Mouse (Mus musculus): Measurements from ENCODE around the gene Magi1. TPM values are rescaled to one million over a fixed set of nuclear protein-coding genes. Genes with fewer than 3 reads are reported as not detected.
A peak's percentile ranks its signal among the peaks of the same experiment; 100 is the strongest.

The Magi1 gene
- total RNA-seq, 2 experiments from 2014 or later: 87.2 to 87.4 TPM

DNA sequence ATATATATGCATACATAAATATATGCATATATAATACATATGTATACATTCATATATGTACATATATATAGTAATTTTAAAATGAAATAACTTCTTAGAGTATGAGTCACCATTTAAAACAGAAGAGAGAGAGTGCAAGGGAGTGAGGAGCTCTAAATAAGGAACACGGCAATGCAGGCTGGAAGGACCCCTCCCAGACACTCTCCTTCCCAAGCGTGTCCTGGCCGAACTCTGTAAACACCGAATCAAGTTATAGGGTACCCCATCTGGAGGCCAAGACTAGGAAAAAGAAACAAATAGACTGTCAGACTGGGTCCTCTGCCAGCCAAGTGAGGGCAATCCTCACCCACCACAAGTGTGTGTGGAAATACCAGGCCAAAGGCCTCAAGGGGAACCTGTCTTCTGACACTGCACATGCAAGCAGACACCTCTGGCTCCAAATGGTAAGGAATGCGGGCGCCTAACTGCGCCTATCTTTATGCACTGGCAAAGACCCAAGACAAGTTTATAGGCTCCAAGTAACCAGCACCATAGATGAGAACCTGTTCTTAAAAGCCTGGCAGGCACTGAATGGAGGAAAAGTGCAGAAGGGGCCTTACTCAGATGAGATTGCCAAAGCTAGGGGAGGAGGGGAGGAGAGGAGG, 68.7 kb downstream of the Magi1 start:
- no peak for DNase-seq
- intact Hi-C loops (cut with DNase I): no loop called here

DNA sequence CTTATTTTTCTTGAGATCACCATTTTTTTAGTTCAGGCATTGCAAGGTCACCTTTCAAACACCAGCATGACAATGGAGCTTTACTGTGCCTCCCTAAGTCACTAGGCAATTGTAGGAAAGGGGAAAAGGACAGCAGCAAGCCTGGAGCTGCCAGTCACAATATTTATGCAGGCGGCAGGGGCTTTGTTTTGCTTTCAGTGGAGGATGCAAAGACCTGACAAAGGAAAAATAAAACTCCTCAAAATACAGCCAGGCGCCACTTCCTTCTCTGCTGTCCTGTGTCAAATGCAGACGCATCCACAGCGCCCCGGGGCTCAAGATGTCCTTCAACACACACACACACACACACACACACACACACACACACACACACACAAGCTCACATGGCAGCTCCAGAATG, 77.8 kb downstream of the Magi1 start:
- intact Hi-C loops (cut with DNase I): no loop called here
- DNase-seq: peak; percentile 33

DNA sequence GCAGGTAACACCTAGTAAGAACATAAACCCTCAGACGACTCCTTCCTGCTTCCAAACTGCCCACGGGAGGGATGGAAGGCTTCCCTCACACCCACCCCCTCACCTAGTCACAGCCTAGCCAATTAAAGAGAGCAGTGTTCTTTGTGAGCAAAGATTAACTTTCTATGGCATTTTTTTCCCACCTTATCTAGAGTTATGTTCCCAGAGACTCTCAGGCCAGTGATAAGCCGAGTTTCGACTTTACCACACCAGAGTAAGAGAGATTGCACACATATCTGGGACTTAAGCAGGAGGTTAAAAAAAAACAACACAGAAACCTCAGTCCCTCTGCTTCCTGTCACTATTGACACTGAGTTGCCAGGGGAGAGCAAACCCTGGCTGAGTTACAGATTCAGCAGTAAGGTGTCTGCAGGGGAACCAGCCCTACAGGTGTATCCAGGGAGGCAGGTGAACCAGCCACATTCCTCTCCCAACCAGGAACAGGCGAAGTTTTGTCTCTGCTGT, 80.0 kb downstream of the Magi1 start:
- intact Hi-C loops (cut with DNase I): no loop called here
- DNase-seq: no peak

DNA sequence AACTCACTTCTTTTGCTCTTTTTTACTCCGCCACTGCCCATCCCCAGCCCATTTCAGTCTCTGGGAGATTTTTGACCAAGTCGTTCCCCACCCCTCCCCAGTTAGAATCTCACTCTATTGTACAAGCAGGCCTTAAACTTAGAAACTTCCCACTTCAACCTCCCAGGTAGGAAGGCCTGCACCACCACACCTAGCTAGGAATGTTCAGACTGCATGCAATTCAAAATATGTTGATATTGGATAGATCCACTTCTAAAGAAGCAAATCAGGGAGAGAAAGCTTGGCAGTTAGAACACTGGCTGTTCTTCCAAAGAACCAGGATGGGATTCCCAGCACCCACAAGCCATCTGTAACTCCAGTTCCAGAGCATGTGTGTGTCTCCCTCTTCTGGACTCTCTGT, 81.8 kb downstream of the Magi1 start:
- intact Hi-C loops (cut with DNase I): no loop called here
- DNase-seq: no peak

DNA sequence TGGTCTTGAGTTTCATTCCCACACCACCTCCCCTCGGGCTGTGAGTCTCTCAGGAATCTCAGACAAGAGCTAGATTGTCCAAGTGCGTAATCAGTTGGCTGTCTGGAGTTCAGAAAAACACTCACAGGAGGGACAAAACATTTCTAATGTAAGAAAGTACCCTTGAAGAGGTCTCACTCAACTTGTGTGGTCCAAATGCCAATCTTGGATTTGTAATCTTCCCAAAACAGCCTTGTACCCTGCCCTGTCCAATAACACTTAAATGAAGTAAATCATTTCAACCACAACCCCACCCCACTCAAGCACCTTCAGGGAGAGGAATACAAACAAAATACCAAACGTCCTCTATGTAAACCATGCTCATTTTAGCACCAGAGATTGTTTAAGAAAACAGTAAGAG, 82.8 kb downstream of the Magi1 start:
- intact Hi-C loops (cut with DNase I): no loop called here
- no peak for DNase-seq

DNA sequence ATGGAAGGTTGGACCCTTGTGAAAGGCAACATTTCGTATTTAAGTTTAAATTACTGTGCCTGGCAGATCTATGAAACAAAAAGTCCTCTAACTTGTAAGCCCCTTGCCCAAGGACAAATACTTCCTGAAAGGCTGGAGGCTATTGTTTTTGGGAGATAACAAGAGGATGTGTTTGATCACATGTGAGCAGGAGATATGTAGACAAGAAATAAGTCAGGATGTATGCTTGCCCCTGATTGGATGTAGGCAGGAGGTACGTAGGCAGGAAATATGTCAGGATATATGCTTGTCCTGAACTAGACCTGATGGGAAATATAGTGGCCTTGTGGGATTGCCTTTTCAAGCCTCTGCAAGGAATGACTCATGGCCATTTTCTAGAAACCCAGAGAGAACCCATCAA, 84.0 kb downstream of the Magi1 start:
- DNase-seq: no peak
- intact Hi-C loops (cut with DNase I): no loop called here

DNA sequence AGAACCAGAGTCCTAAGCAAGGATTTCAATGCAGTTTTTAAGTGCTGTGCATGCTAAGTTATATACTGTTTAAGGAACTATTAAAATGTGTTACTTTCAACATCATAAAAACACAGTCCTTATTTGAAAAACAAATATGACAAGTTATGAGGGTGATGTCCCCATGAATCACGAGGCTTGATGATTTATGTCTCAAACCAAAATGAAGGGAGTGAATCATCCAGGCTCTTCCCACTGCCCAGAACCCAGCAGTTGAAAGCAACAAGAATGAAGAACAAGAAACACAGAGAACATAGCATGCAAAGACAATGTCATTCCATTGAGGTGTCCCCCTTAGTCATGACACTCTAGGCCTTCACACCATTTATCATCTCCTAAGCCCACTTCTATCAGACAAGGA, 85.9 kb downstream of the Magi1 start:
- intact Hi-C loops (cut with DNase I): no loop called here
- no peak for DNase-seq

DNA sequence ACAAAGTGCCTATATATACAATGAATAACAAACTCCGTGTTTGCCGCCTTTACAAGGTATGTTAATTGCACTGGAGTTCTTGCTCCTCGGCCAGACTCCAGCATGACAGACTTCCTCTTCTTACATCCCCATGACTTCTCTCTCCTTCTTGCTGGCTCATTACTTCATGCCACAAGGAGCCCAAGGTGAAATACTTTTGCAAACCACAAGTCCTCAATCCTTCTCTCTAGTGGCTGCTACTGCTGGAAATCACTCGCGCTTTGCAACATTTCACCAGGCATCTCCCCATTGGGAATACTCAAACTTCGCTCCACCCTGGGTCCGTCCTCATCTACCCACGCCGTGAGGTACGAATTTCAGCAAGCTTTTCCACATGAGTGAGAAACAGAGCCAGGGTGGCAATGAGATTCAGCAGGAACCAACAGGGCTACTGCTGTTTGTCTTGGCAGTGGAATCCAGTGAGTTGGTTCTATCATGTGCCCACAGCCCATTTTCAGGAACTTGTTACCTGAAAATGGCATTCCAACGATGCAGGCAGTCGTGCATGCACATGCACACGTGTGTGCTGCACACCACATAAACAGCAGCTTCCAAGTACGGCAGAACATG, 88.3 kb downstream of the Magi1 start:
- no peak for DNase-seq
- intact Hi-C loops (cut with DNase I): no loop called here

DNA sequence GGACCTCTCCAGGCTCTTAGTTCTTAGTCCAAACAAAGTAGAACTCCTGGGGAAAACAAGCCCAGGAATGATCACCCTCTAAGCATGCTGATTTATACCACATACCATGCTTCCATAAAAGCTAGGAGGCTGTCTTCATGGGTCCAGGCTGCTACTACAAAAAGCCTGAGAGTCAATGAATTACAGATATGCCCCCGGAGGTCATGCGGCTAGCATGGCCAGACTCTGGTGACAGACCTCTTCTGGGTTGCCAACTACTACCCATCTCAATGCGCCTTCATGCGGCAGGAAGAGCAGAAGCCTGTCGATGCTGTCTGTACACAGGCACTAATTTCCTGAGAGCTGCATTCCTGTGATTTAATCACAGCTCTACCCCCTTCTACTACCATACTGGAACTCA, 92.9 kb downstream of the Magi1 start:
- intact Hi-C loops (cut with DNase I): no loop called here
- DNase-seq: no peak

DNA sequence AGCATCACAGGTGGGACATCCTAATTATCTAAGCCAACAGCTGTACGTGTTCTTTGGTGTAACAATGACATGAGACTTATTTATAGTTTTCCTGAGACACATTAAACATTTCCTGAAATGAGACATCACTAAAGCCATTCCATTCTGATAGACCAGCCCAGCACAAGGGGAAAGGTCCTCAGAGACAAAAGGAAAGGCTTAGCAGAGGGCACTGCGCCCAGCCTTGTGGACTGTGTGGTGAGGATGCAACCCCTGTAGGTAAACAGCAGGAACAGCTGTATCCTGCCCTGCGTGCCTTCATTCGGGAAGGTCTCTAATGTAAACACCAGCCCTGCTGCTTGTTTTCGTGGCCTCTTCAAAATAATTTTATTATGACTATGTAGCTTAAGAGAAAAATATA, 94.3 kb downstream of the Magi1 start:
- intact Hi-C loops (cut with DNase I): no loop called here
- DNase-seq: no peak

DNA sequence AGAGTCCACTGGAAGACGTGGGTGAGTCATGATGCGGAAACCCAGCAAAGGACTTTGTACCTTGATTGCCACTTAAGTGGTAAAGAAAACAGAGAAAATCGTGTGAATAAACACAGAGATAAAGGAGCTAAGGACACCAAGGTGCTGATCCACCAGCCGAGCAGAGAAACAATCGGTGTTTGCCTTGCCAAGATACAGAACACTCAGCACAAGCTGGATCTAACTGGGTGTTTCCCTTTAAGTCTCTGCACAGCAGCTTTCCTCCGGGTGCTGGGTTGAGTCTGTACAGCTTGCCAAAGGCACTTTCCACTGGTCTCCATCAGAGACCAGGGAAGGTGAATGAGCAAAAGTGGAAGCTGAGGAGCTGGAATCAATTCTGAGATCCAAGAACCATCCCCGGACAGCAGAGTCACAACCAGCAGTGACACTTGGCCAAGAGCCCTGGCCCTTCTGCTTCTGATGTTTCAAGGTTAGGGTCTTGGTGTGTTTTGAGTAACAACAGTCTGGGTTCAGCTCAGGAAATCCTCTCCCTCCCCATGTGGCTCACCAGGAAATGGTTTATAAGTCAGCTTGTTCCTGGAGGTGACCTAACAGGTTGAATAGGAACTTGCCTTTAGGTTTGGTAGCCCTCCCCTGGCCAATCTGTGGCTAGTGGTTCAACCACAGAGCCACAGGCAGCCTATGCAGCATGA, 96.9 kb downstream of the Magi1 start:
- intact Hi-C loops (cut with DNase I): no loop called here
- no peak for DNase-seq

DNA sequence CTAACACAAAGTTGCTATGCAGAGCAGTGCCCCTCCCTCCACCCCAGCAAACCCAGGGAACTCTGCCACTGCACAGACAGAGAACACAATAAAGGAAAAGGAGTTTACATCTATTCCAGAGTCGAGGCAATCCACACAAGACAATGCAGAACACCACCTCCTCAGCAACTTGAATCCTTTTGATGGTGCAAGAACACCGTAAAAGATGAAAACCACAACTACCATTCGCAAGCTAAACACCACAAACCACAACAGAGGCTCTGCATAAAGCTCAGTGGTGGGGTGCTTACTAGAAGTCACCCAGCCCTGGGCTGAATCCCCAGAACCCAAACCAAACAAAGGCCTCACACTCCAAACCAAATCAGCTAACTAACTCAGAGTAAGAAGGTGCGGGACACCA, 99.4 kb downstream of the Magi1 start:
- intact Hi-C loops (cut with DNase I): no loop called here
- no peak for DNase-seq

DNA sequence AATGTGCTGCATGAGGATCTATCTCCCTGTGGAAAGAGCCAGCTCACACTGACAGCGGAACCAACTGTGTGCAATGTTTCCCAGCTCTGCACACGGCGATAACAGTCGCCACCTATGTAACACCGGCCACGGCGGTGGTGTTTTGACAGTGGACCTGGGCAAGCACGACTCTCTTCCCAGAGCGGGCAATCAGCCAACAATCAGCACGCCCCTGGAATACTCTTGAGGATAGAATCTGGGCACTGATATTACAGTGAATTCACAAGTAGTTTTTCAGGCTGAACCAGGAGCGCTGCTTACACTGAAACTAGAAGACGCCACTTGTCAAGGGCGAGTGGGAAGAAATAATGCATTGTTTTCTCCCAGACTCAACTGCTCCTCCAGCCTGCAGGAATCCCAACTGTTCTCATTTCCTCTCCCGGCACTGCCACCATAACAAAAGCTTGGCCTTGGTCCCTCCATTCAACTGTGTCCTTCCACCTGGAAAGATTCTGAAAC, 100.3 kb downstream of the Magi1 start:
- DNase-seq: peak; percentile 35
- intact Hi-C loops (cut with DNase I): no loop called here

DNA sequence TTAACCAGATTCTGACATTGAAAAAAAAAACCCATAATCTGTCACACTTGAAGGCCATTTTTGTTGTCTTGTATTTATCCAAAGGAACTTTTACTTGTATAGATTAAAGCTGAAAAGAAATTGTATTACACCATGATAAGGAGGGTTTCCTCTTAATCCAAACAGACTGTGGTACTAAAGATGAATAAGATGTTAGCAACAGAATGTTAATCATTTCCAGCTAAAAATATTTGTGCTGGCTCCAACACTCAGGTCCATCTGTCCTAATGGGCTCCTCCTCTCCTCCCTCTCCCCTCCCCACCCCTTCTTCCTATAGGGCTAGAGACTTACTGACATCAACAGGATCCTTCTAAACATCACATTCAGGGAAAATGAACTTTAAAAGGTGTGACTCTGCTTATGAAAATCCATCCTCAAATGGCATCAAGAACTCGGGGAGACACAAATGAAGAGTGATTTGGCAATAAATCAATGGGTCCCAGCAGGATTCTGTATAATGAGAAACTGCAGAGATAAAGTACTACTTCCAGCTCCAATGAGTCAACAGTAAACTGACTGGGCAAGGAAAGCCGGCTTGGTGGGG, 102.0 kb downstream of the Magi1 start:
- no peak for DNase-seq
- intact Hi-C loops (cut with DNase I): no loop called here

DNA sequence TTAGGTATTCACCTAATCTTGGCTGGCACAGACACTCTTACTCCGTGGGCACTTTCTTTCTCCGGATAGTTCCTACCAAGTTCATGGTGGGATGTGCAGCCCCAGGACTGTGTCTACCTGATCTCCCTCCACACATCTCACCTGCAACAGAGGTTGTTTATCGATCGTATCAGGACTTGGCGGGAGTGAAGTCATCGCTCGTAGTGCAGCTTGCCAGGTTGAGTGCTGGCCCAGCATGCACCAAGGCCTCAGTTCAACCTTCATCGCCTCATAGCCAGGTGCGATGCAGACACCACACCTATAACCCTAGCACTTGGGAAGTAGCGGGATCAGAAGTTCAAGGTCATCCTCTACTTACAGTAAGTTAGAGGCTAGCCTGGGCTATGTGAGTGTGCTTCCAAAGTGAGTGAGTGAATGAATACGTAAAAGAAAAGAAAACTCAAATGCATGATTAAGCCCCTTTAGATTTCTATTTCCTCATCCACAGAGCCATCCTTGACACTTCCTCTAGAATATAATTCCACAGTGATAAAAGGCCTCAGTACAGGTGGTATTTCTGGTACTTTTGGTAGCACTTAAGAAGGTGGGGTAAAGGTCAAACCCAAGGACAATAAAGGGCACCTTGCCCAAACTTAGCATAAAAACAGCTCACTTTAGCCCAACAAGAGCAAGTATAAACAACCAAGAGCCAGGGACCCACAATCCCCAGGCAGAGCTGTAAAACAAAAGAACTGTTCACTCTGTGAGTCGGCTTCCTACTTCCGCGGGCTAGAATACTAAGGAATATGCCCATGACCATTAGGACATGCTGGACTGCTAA, 103.2 kb downstream of the Magi1 start:
- no peak for DNase-seq
- intact Hi-C loops (cut with DNase I): no loop called here

DNA sequence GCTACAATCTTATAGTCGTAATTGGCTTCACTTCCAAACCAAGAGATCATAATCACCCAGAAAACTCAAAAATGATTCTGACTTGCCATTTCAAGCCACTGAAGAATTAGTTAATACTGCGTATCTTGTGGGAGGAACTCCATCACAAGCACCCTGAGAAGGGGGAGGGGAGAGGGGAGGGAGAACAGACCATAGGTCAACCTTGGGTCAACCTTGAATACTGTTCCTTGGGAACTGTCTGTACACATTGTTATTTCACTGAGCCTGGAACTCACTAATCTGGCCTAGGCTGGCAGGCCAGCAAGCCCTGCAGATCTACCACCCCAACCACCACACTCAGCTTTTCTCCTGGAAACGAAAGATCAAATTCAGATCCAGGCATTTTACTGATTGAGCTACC, 106.2 kb downstream of the Magi1 start:
- intact Hi-C loops (cut with DNase I): no loop called here
- no peak for DNase-seq

DNA sequence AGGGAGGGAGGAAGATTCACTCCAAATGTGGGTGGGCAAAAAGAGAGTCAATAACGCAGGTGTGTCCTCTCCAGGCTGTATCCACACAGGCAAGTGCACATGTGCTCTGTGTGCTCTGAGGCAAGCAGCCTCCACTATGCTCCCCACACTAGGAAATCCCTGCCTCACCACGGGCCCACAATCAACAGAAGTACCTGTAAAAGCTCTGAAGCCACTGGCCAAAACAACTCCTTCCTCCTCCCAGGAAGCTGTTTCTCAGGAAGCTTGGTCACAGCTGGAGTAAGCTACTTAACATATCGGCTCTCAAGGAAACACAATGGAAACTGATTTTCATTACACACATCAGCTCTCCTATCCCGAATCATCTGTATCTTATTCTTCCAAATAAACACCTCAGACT, 107.0 kb downstream of the Magi1 start:
- intact Hi-C loops (cut with DNase I): no loop called here
- DNase-seq: no peak

DNA sequence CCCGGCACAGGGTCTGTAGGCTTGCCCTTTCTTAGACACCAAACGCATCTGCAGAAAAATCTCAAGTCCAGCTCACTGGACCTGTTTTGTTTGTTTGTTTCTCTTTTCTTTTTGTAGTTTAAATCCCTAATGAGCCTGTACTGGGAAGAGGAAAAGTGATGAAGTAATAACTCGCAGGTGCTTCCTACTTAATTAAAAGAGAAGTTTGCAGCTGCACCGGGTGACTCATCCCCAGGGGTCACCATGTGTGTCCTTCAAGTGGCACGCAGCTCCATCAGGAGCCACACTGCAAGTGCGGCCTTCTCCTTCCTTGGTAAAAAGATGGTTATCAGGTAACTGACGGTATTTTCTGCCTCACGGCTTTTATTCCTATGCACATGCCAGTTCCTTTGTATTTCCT, 112.5 kb downstream of the Magi1 start:
- no peak for DNase-seq
- intact Hi-C loops (cut with DNase I): no loop called here

DNA sequence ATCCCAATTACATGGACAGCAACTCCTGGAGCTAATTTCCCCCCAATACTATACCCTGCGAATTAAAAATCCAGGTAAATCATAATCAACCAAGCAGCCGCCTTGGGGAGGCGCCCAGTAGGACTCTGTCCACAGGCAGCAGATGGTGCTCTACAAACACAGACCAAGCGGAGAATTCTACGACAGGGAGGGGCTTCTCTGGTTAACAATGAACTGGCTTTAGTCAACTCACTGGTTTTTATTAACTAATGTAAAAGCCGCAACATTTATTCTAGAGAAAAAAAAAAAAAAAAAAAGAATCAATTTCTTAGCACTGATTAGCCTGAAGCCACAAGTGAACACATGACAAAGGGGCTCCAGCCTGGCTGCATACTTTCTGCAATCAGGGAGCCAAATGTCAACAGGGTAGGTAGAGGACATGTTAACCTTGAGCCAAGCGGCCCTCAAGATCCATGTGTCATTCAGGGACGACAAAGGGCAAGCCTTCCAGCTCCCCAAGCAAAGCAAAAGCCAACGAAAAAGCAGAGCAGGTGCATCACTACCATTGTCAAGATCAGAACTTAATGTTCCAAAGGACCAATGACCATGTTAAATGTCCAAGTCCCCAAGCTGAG, 114.0 kb downstream of the Magi1 start:
- intact Hi-C loops (cut with DNase I): no loop called here
- DNase-seq: no peak

DNA sequence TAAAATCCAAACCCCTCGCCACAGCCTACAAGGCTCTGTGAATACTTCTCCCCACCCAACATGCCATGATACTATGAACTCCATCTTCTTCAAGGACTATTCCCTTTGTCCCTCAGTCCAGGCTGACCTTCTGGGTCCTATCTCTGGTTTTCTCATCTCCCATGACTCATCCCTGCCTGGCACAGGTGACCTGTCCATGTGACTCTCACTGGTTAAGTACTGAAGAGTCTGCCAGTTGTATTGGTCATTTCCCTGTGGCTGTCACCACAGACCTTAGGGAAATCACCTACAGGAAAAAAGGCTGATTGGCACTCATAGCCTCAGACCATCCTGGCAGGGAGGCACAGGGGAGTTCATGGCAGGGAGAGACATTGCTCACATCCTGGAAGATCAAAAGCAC, 117.8 kb downstream of the Magi1 start:
- no peak for DNase-seq
- intact Hi-C loops (cut with DNase I): no loop called here
